Mouse (Mus musculus) ES-E14 (cell line): ENCODE data around the gene Apof. TPM values are rescaled to one million over a fixed set of nuclear protein-coding genes. Genes with fewer than 3 reads are reported as not detected.

Experiments
- DNase-seq: peaks from one replicate; pipeline ENCODE4 v3.0.0-alpha.2; 2013; ENCODE audit warnings: low read depth, low spot score
- H3K27ac ChIP-seq: 2 replicates; pipeline ENCODE4 v1.5.1; 2012; ENCODE audit warnings: low read depth, mild to moderate bottlenecking, low read length, moderate library complexity, mixed read lengths; ENCODE audit not compliant: poor library complexity, insufficient read depth, severe bottlenecking
- H3K36me3 ChIP-seq: 2 replicates; pipeline ENCODE4 v1.6.1; 2012; ENCODE audit warnings: mild to moderate bottlenecking, low read length, moderate library complexity, mixed read lengths; ENCODE audit not compliant: control insufficient read depth, poor library complexity, insufficient read depth, severe bottlenecking
- H3K4me1 ChIP-seq, 2 experiments: fragments of 150-350 bp in 1 of 2; sonication (generic) in 1 of 2; 2 replicates each; pipeline ENCODE4 v1.6.1; 2012; ENCODE audit warnings: low read length in 2 of 2, mild to moderate bottlenecking in 1 of 2, mixed read lengths in 1 of 2; ENCODE audit not compliant: control insufficient read depth in 2 of 2, insufficient read depth in 2 of 2, poor library complexity in 1 of 2
- H3K4me3 ChIP-seq, 2 experiments: fragments of 150-350 bp in 1 of 2; sonication (generic) in 1 of 2; 2 replicates each; pipeline ENCODE4 v1.5.1; 2012; ENCODE audit warnings: low read length in 2 of 2, low read depth in 1 of 2, mild to moderate bottlenecking in 1 of 2, mixed read lengths in 1 of 2; ENCODE audit not compliant: insufficient read depth in 1 of 2, poor library complexity in 1 of 2, severe bottlenecking in 1 of 2
- H3K9ac ChIP-seq: 2 replicates; pipeline ENCODE4 v1.6.1; 2012; ENCODE audit warnings: low read depth, mild to moderate bottlenecking, low read length, mixed read lengths; ENCODE audit not compliant: poor library complexity, insufficient read depth, severe bottlenecking
- H3K9me3 ChIP-seq: fragments of 150-350 bp; sonication (generic); 2 replicates; pipeline ENCODE4 v1.6.1; 2012; ENCODE audit warnings: low read depth, mild to moderate bottlenecking, low read length; ENCODE audit not compliant: control insufficient read depth, insufficient read depth
- CHD2 ChIP-seq: IDR thresholded peaks from 2 replicates; pipeline ENCODE4 v1.6.1; 2014; ENCODE audit warnings: mild to moderate bottlenecking, low read depth, low read length, inconsistent platforms
- HCFC1 ChIP-seq: IDR thresholded peaks from 2 replicates; pipeline ENCODE4 v1.6.1; 2012; ENCODE audit warnings: low read length, inconsistent platforms, borderline replicate concordance; ENCODE audit not compliant: insufficient read depth
- MAFK ChIP-seq: IDR thresholded peaks from 2 replicates; pipeline ENCODE4 v1.6.1; 2014; ENCODE audit warnings: mild to moderate bottlenecking, low read depth, low read length, inconsistent platforms; ENCODE audit not compliant: insufficient read depth
- ZC3H11A ChIP-seq: IDR thresholded peaks from 2 replicates; pipeline ENCODE4 v1.6.1; 2012; ENCODE audit warnings: low read depth, mild to moderate bottlenecking, inconsistent platforms, low read length, borderline replicate concordance
- ZNF384 ChIP-seq: IDR thresholded peaks from 2 replicates; pipeline ENCODE4 v1.6.1; 2012; ENCODE audit warnings: low read depth, low read length, inconsistent platforms
- in situ Hi-C, 2 experiments: fragments of 600-800 bp; cut with MboI; formaldehyde crosslinking; loops; one replicate each; pipeline ENCODE4 v1.15.1; 2025; ENCODE audit warnings: low sequenced_read_pairs in 2 of 2, inconsistent platforms in 1 of 2; ENCODE audit not compliant: unreplicated experiment in 2 of 2
- total RNA-seq: library from RNA; depleted of rRNA; stranded (reverse); fragments of 300-350 nt; gene quantifications from 2 replicates; pipeline ENCODE4 v1.2.3, GENCODE M21; 2012

The Apof gene
- total RNA-seq, 1 experiment: 1.4 TPM

DNA sequence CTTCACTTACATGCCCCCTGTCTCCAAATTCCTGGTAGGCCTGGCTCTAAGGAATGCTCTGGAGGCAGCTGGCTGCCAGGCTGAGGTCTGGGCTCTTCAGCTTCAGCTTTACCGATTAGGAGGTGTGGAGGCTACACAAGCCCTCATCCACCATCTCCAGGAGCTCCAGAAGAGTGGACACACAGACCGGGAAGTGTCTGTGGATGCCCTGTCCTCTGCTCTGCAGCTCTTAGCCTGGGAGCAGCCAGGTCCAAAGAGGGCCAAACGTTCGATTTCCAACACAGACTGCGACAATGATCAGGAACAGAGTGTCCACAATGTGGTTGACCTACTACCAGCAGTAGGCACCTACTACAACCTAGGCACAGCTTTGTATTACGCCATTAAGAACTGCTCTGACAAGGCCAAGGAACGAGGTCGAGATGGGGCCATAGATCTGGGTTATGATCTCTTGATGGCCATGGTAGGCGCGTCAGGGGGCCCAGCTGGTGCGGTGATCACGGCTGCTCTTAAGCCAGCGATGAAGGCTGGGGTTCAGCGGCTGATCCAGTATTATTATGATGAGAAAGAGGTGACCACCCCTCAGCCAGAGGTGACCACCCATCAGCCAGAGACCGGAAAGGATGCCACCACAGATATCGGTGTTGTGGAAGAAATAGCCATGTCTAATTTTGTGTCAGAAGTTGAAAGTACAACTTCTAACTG is 887 bp downstream of the Apof start:
- in situ Hi-C loops: no loop called here
- Histone ChIP-seq H3K9ac (no peak overlapping the region), H3K9me3 (no peaks in the 10 kb centered on the region), H3K36me3 (no peaks in the 10 kb centered on the region), H3K27ac (no peak overlapping the region), H3K4me1 (peaks cover 3 to 7% of the 10 kb centered on the region in 2 experiments; a peak in 2 of 4 replicates), H3K4me3 (no peak overlapping the region)
- no peak for TF ChIP-seq MAFK
- TF ChIP-seq HCFC1: no peak
- no peak for TF ChIP-seq CHD2
- TF ChIP-seq ZNF384: no peak
- no peak for TF ChIP-seq ZC3H11A
- no peak for DNase-seq

DNA sequence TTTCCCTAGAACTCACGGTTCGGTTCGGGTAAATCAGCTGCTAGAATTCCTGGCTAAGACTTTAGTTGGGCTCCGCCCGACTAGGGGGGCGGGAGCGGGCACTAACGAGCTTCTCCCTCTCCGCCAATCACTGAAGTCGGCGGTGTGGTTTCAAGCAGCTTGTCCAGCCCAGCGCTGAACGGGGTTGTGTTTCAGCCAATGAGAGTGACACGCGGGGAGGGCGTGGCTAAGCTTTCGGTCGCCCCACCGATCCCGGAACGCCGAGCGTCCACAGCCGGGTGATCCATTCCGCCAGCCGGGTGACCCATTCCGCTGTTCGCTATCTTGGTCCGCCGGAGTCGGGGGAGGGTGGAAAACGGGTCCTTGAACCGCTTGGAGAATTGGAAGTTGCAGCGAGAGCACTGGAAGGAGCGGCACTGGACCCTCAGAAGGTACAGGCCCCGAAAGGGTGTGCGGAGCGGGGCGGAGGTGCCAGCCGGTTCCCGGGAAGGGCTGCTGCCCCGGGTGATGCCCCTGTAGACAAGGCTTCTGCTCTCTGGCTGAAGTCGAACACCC is 1.9 kb downstream of the Apof start, which contains the start of gene Stat2:
Gene Stat2 (plus strand): TSS at position 273 of the 555 bp plus-strand sequence.
- H3K27ac ChIP-seq: peak within 1 kb of the TSS; percentile 3; the same call in 1 of the 2 replicates
- no peaks in the 10 kb centered on the region for H3K9me3 ChIP-seq
- no peaks in the 10 kb centered on the region for H3K36me3 ChIP-seq
- in situ Hi-C loops: no loop called here
- H3K9ac ChIP-seq: peak within 1 kb of the TSS; percentile 80
- peaks cover 3 to 7% of the 10 kb centered on the region in 2 experiments; a peak in 2 of 4 replicates for H3K4me1 ChIP-seq
- TF ChIP-seq ZC3H11A (no peak), CHD2 (no peak), ZNF384 (no peak), MAFK (no peak), HCFC1 (no peak)
- DNase-seq: peak; percentile 98
- peak within 1 kb of the TSS; percentile 91 to 93 for H3K4me3 ChIP-seq

DNA sequence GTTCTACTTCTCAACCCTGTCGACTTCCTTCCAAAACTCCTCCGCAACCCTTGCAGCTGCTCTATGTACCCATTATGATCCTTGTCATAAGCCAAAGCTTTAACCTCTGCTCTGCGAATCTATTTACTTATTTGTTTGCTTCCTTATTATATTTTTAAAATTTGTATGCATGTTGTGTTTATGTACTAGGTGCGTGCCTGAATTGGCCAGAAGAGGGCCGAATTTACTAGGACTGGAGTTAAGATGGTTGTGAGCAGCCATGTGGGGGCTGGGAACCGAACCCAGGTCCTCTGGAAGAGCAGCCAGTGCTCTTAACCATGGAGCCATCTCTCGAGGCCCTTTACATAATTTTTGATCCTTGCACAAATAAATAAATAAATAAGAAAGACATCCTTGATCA is 2.4 kb downstream of the Apof start:
- peak overlapping the region; percentile 91 to 93 for H3K4me3 ChIP-seq
- in situ Hi-C loops: no loop called here
- H3K27ac ChIP-seq: peak overlapping the region; percentile 3; the same call in 1 of the 2 replicates
- H3K9me3 ChIP-seq: no peaks in the 10 kb centered on the region
- TF ChIP-seq MAFK: no peak
- TF ChIP-seq HCFC1: no peak
- TF ChIP-seq ZNF384: no peak
- TF ChIP-seq CHD2: no peak
- TF ChIP-seq ZC3H11A: no peak
- DNase-seq: no peak
- H3K36me3 ChIP-seq: no peaks in the 10 kb centered on the region
- peak overlapping the region; percentile 80 for H3K9ac ChIP-seq
- peaks cover 3 to 7% of the 10 kb centered on the region in 2 experiments; a peak in 2 of 4 replicates for H3K4me1 ChIP-seq

DNA sequence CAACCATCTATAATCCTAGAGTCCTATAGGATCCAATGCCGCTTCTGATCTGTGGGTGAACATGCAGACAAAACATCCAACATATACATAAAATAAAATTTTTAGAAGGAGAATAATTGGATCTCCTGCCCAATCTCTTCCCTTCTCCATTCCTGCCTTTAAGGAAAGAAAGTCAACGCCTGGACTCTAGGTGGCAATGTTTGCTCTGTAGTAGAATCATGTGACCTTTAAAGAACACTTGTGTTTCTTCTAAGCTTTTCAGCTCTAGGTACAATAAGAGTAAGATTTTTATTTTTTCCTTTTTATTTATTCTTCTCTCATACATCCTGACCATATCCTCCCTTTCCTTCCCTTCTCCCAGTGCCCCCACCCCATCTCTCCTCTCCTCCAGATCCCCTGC is 3.4 kb downstream of the Apof start:
- in situ Hi-C loops: no loop called here
- no peak for TF ChIP-seq CHD2
- no peak for TF ChIP-seq MAFK
- TF ChIP-seq ZC3H11A: no peak
- no peak for TF ChIP-seq ZNF384
- no peak for TF ChIP-seq HCFC1
- no peak for DNase-seq

More for the DNA sequence above, 3.4 kb downstream of the Apof start:
- Histone ChIP-seq H3K9ac (no peak overlapping the region), H3K4me1 (peaks cover 3 to 7% of the 10 kb centered on the region in 2 experiments; a peak in 2 of 4 replicates), H3K27ac (no peak overlapping the region), H3K4me3 (no peak overlapping the region), H3K9me3 (no peaks in the 10 kb centered on the region), H3K36me3 (peaks cover 5% of the 10 kb centered on the region)
